Mouse (Mus musculus) testis, adult 2 months (tissue): Measurements from ENCODE around the gene Srebf2.

Experiments used
- CTCF ChIP-seq: fragments of 200-500 bp; IDR thresholded peaks from 2 replicates; pipeline ENCODE4 v1.5.1; 2012; ENCODE audit warnings: low read depth, mild to moderate bottlenecking, inconsistent platforms, low read length, moderate library complexity; ENCODE audit not compliant: control insufficient read depth, insufficient read depth, insufficient replicate concordance
- POLR2A ChIP-seq: fragments of 200-500 bp; IDR thresholded peaks from 2 replicates; pipeline ENCODE4 v1.6.1; 2012; ENCODE audit warnings: low read depth, mild to moderate bottlenecking, inconsistent platforms, low read length, moderate library complexity; ENCODE audit not compliant: control insufficient read depth

- no peak for TF ChIP-seq POLR2A
- TF ChIP-seq CTCF: no peak
Measured at GRCm38 (mm10) chr15:82185062-82185783, 38.2 kb downstream of the Srebf2 start.
